Mouse (Mus musculus) hindbrain, embryonic 12.5 days (tissue): ENCODE results near the gene Dennd2c. TPM values are rescaled to one million over a fixed set of nuclear protein-coding genes. Genes with fewer than 3 reads are reported as not detected.
A peak's percentile ranks its signal among the peaks of the same experiment; 100 is the strongest.
"Not testable (repeated sequence)": the region's sequence is repeated elsewhere in the genome, so short reads cannot be mapped to it uniquely, and the experiment has no call there.

Experiments
- ATAC-seq: fragments of 200-750 bp; cut with Nextera tagmentation; 2 replicates; pipeline ENCODE4 v1.8.0; 2017; ENCODE audit warnings: moderate TSS enrichment; ENCODE audit not compliant: low FRiP score
- H3K27ac ChIP-seq: fragments of 300-500 bp; sonication (generic); 2 replicates; pipeline ENCODE4 v1.5.1; 2016; ENCODE audit warnings: mild to moderate bottlenecking
- H3K27me3 ChIP-seq: fragments of 300-500 bp; sonication (generic); 2 replicates; pipeline ENCODE4 v1.6.1; 2016; ENCODE audit warnings: mild to moderate bottlenecking
- H3K36me3 ChIP-seq: fragments of 300-500 bp; sonication (generic); 2 replicates; pipeline ENCODE4 v1.6.1; 2016; ENCODE audit warnings: mild to moderate bottlenecking
- H3K4me1 ChIP-seq: fragments of 300-500 bp; sonication (generic); 2 replicates; pipeline ENCODE4 v1.6.1; 2016
- H3K4me2 ChIP-seq: fragments of 300-500 bp; sonication (generic); replicated peaks from 2 replicates; pipeline ENCODE4 v1.6.1; 2016; ENCODE audit warnings: mild to moderate bottlenecking
- H3K4me3 ChIP-seq: fragments of 300-500 bp; sonication (generic); 2 replicates; pipeline ENCODE4 v1.5.1; 2016; ENCODE audit warnings: mild to moderate bottlenecking
- H3K9ac ChIP-seq: fragments of 300-500 bp; sonication (generic); 2 replicates; pipeline ENCODE4 v1.6.1; 2016; ENCODE audit warnings: mild to moderate bottlenecking, moderate library complexity
- H3K9me3 ChIP-seq: fragments of 300-500 bp; sonication (generic); replicated peaks from 2 replicates; pipeline ENCODE4 v1.6.1; 2016; ENCODE audit warnings: mild to moderate bottlenecking
- WGBS: fragments of 180-500 bp; shearing (Covaris S2); methylation state at CpG from one replicate; pipeline ENCODE4 v1.1.7; 2016; 5-methylcytosine and 5-hydroxymethylcytosine counted together
- polyA plus RNA-seq: library from polyadenylated mRNA; unstranded; fragments of >200 nt; fragmentation: Nextera tagmentation; extraction: Ambion mirVana; gene quantifications from 2 replicates; pipeline ENCODE4 v1.2.1, GENCODE M21; 2016

Dennd2c gene
- polyA plus RNA-seq, 1 experiment from 2014 or later, result 3.6 TPM

DNA sequence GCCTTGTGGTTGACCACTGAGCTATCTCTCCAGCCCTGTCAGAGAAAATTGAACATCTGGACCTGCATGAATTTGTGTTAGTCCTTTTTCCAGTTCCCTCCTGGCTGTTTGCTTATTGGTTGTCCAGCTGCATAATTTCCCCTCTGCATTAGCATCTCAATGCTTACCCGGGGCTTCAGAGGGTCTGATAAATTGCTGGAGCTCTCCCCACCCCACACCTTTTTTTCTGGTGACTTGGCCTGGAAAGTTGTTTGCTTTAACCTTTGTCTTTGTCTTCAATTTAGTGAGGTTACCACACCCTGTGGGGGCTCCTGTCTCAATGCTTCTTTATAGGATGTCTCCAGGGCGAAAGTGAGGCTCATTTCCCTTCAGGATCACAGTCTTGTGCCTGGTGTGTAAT is 24.8 kb downstream of the Dennd2c start:
- H3K27me3 ChIP-seq, result no peaks in the 10 kb centered on the region
- peaks cover 14% of the 10 kb centered on the region for H3K4me1 ChIP-seq
- no peaks in the 10 kb centered on the region for H3K9me3 ChIP-seq
- no peak overlapping the region for H3K4me3 ChIP-seq
- peak; percentile 38; the same call in 1 of the 2 replicates for ATAC-seq
- no peaks in the 10 kb centered on the region for H3K36me3 ChIP-seq
- H3K4me2 ChIP-seq, result no peak overlapping the region
- no peak overlapping the region for H3K27ac ChIP-seq
- 21% methylated on average over 2 of the region's 2 CpGs for WGBS
- no peak overlapping the region for H3K9ac ChIP-seq

DNA sequence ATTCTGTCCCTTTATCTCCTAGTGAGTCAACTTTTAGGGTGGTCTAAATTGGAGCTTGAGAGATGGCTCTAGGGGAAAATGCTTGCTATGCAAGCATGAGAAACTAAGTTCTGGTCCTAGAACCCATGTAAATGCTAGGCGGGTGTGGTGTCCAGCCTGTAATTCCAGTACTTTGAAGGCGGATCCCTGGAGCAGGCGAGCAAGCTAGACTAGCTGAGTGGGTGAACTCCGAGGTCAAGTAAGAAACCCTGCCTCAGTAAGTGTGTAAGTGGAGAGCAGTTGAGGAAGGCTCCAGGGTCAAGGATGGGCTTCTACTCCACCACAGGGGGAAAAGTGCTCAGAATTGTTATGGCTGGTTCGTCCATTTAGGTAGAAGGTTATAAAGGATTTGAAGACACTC is 25.3 kb downstream of the Dennd2c start:
- 63% methylated on average over 5 of the region's 5 CpGs for WGBS
- Histone ChIP-seq H3K4me1 (peaks cover 14% of the 10 kb centered on the region), H3K9ac (no peak overlapping the region), H3K27ac (no peak overlapping the region), H3K36me3 (no peaks in the 10 kb centered on the region), H3K27me3 (no peaks in the 10 kb centered on the region), H3K4me3 (no peak overlapping the region), H3K4me2 (no peak overlapping the region), H3K9me3 (no peaks in the 10 kb centered on the region)
- no peak for ATAC-seq

DNA sequence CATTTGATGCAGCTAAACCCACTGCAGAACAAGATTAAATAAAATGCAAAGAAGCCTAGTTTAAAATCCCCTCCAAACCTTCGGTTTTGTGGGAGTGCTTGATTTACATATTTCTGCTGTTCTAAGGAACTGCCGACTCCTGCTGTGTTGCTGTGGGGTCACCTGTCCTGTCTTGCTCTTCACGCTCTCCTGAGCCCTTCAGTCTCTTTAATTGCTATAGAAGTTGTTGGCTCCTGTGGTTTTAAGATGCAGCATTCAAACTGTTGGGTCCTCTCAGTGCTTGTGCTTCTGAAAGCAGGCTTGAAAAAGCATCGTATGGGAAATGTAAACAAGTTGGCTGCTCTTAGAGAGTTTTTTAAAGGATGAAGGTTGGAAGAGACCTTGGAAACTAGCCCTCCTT is 25.8 kb downstream of the Dennd2c start:
- H3K9me3 ChIP-seq, result no peaks in the 10 kb centered on the region
- no peak overlapping the region for H3K27ac ChIP-seq
- H3K4me3 ChIP-seq, result no peak overlapping the region
- H3K27me3 ChIP-seq, result no peaks in the 10 kb centered on the region
- peaks cover 14% of the 10 kb centered on the region for H3K4me1 ChIP-seq
- no peak for ATAC-seq
- no peaks in the 10 kb centered on the region for H3K36me3 ChIP-seq
- no peak overlapping the region for H3K4me2 ChIP-seq
- no peak overlapping the region for H3K9ac ChIP-seq
- WGBS, result 40% methylated on average over 4 of the region's 4 CpGs

DNA sequence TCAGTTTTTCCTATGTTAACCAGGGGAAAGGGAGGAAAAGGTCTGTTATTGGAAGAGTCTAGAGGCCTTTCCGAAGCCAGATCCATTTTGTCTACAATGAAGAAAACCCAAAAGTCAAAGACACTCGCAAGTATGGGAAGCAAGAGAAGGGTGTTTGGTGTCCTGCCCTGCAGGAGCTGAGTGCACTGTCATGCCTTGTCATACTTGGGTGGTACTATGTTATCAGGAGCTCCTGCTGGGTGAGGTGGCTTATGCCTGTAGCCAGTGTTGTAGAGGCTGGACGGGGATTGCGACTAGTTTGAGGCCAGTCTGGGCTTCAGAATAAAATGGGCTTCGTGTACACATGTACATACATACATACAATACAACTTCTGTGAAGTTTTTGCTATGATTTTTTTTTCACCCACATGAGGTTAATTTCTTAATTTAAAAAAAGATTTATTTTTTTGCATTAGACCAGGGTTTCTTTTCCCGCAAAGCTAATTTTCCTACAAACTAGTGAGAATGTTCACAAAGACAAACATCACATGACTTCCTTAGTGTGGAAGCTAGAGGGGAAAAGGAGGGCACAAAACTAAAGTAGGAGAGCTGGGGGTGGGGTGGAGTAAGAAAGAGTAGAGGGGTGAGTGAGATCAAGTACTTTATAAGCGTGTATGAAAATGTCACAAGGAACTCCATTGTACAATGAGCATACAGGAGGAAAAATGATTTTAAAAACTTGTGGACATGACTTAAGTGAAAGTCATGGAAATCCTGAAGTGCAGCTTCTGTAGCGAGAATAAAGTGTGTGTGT is 27.2 kb downstream of the Dennd2c start:
- H3K4me1 ChIP-seq, result peaks cover 14% of the 10 kb centered on the region
- H3K27me3 ChIP-seq, result no peaks in the 10 kb centered on the region
- 84% methylated on average over 8 of the region's 8 CpGs for whole genome bisulfite sequencing
- H3K9me3 ChIP-seq, result no peaks in the 10 kb centered on the region
- H3K4me3 ChIP-seq, result no peak overlapping the region
- no peaks in the 10 kb centered on the region for H3K36me3 ChIP-seq
- 0 out of 2 replicates have a peak overlapping the region, but pooled peaks have one; percentile 35 for H3K27ac ChIP-seq
- H3K4me2 ChIP-seq, result no peak overlapping the region
- ATAC-seq, result no peak
- H3K9ac ChIP-seq, result no peak overlapping the region

DNA sequence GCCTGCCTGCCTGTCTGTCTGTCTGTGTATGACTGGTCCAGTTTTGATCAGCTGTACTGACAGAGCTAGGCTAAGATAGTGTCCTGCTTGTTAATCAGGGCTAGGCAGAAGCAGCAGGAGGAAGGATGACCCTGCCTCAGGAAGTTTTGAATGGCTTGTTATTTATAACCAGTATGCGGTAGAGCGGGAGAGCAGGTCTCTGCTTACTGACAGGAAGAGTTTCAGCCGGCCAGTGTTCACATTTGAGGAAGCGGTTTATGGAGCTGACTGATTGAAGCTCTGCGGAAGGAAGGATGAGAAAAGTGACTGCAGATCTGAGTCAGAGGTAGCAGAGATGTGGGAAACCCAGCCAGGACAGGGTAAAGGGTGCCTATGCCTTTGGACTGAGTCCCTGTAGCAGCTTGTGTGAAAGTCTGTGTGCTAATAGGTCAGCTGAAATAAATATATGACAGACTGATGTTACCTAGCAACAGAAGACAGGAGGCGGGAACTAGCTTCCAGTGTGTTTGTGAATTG is 27.9 kb downstream of the Dennd2c start:
- Histone ChIP-seq H3K4me3 (no peak overlapping the region), H3K27ac (peak overlapping the region; percentile 35), H3K27me3 (no peaks in the 10 kb centered on the region), H3K36me3 (no peaks in the 10 kb centered on the region), H3K4me1 (peaks cover 14% of the 10 kb centered on the region), H3K4me2 (no peak overlapping the region), H3K9me3 (no peaks in the 10 kb centered on the region), H3K9ac (no peak overlapping the region)
- WGBS, result 50% methylated on average over 6 of the region's 6 CpGs
- 0 out of 2 replicates have a peak, but pooled peaks have one; percentile 40 for ATAC-seq

DNA sequence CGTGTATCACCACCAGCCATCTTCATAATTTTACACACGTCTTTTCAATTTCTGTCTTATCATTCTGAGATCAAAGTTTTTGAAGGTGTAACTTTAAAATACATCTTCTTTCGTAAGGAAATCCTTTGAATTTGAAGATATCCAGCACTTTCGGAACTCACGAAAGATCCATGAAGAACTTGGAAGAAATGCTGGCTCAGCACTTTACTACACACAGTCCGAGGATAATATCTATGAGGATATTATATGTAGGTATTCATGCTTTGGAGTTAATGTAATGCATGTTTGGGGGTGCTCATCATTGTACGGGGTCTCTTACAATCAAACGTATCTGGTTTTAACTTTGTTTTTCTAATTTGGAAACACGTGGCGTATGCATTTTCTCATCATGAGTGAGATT is 30.7 kb downstream of the Dennd2c start:
- H3K4me1 ChIP-seq, result peaks cover 6% of the 10 kb centered on the region
- no peaks in the 10 kb centered on the region for H3K9me3 ChIP-seq
- no peak overlapping the region for H3K9ac ChIP-seq
- no peak overlapping the region for H3K27ac ChIP-seq
- no peak for ATAC-seq
- no peaks in the 10 kb centered on the region for H3K27me3 ChIP-seq
- no peak overlapping the region for H3K4me3 ChIP-seq
- H3K36me3 ChIP-seq, result no peaks in the 10 kb centered on the region
- WGBS, result 92% methylated on average over 10 of the region's 10 CpGs
- no peak overlapping the region for H3K4me2 ChIP-seq

DNA sequence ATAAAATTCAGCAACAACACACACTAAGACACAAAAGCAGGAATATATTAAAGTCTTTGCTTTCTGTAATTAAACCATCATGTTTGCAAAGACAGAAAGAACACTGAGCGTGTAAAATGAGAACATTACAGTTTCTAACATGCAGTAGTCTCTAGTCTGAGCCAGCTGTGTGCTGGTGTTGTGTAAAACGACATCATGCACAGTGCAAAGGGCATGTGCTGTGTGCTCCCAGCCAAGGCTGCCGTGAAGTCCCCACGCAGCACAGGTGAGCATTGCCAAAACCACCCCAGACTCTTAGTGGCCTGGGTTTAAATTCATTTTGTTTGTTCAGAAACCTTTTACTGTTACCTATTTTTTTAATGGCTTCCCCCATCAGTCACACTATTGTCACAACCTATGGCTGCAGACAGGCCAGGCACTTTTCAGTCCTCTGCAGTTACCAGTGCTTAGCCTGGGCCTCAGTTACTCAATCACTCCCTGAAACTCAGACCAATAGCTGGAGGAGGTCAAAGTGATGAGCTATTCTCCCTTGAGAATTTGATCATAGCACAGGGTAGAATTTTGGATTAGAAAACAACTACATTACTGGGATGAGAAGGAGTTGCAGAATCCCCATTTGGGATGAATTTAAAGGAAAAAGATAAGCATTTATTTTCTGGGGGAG is 34.1 kb downstream of the Dennd2c start:
- H3K4me2 ChIP-seq, result no peak overlapping the region
- H3K9me3 ChIP-seq, result no peaks in the 10 kb centered on the region
- no peak overlapping the region for H3K9ac ChIP-seq
- no peaks in the 10 kb centered on the region for H3K4me1 ChIP-seq
- no peaks in the 10 kb centered on the region for H3K36me3 ChIP-seq
- no peaks in the 10 kb centered on the region for H3K27me3 ChIP-seq
- no peak for ATAC-seq
- no peak overlapping the region for H3K4me3 ChIP-seq
- 86% methylated on average over 4 of the region's 4 CpGs for WGBS
- H3K27ac ChIP-seq, result no peak overlapping the region

DNA sequence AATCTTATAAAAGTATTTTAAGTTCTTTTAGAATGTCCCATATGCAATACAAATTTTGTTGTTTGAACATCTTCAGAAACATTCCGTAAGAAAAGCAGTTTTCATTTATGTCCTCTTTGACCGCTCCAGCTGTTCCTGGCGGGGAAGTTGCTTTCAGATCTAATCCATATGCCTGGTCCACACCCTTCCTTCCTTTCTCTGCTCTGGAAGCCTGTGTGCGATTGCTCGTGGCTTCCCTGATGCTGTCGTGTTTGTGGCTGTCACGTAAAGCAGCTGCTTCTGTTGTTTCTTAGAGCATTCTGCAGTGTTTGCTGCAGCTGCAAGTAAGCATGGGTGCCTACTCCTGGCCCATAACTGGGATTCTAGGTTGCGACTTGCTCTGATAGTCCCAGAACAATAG is 36.6 kb downstream of the Dennd2c start:
- WGBS, result 76% methylated on average over 8 of the region's 8 CpGs
- Histone ChIP-seq H3K27ac (no peak overlapping the region), H3K4me1 (no peaks in the 10 kb centered on the region), H3K9ac (no peak overlapping the region), H3K4me3 (no peak overlapping the region), H3K27me3 (no peaks in the 10 kb centered on the region), H3K36me3 (no peaks in the 10 kb centered on the region), H3K4me2 (no peak overlapping the region), H3K9me3 (no peaks in the 10 kb centered on the region)
- no peak for ATAC-seq

DNA sequence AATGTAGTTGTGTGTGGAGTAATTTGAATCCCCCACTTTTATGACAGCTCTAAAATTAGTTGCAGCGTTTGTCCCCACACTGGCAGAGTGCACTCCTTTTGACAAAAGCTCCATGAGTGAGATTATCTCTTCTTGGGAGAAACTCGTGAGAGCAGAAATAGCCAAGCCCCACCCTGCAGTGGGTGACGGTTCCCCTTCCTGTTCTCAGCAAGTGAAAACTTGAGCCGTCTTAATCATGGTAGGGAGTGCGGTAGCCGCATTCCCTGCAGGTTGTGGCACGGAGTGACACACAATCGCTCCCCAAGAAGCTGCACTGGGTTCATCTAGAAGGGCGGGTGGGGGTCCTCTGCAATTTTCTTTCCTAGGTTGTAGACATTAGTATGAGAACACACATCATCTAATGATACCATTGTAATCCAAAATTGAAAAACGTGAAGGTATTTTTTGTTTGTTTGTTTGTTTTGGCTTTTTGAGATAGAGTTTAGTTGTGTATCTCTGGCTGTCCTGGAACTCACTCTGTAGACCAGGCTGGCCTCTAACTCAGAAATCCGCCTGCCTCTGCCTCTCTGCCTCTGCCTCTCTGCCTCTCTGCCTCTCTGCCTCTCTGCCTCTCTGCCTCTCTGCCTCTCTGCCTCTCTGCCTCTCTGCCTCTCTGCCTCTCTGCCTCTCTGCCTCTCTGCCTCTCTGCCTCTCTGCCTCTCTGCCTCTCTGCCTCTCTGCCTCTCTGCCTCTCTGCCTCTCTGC is 37.9 kb downstream of the Dennd2c start:
- not testable (repeated sequence) for H3K9ac ChIP-seq, H3K27me3 ChIP-seq, ATAC-seq, H3K4me2 ChIP-seq, H3K4me1 ChIP-seq, H3K9me3 ChIP-seq, H3K36me3 ChIP-seq, H3K27ac ChIP-seq, H3K4me3 ChIP-seq
- WGBS, result 73% methylated on average over 11 of the region's 11 CpGs

DNA sequence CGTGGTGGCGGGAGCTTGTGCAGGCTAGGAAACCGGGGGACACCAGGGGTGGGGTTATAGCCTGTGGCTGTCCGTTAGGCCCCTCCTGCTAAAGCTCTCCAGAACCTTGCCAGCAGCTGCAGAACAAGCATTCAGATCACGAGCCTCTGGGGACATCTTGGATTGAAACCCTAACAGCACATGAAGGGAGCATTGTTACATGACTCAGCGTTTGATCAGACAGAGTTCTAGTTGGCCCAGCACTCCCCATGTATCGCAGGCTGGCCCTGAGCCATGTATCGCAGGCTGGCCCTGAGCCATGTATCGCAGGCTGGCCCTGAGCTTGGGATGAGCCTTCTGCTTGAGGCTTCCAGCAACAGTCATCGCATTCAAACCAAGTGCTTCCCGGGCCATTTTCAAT is 38.9 kb downstream of the Dennd2c start:
- Histone ChIP-seq H3K27me3 (no peaks in the 10 kb centered on the region), H3K9me3 (no peaks in the 10 kb centered on the region), H3K4me3 (no peak overlapping the region), H3K4me2 (no peak overlapping the region), H3K36me3 (no peaks in the 10 kb centered on the region), H3K27ac (no peak overlapping the region), H3K9ac (no peak overlapping the region), H3K4me1 (peaks cover 2% of the 10 kb centered on the region)
- 91% methylated on average over 11 of the region's 11 CpGs for WGBS
- ATAC-seq, result no peak

DNA sequence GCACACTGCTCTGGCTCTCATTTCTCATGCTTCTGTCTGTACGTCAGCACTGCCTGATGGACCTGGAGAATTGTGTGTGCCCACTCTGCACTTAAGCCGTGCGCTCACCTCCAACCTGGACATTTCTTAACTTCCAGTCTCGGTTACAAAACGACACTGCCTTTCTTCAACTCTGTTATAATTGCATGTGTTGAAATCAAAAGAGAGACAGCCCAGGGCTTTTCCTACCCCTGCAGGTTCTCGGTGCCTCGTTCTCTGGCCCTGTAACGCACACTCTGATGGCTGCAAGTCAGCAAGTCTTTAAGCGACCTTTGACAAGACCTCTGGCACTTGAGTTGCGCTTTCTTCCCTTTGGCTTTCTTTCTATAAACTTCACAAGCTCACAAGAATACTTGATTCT is 40.0 kb downstream of the Dennd2c start:
- Histone ChIP-seq H3K4me1 (peaks cover 6% of the 10 kb centered on the region), H3K36me3 (no peaks in the 10 kb centered on the region), H3K4me3 (no peak overlapping the region), H3K9ac (no peak overlapping the region), H3K9me3 (no peaks in the 10 kb centered on the region), H3K27ac (no peak overlapping the region), H3K4me2 (no peak overlapping the region), H3K27me3 (no peaks in the 10 kb centered on the region)
- 81% methylated on average over 10 of the region's 10 CpGs for WGBS
- no peak for ATAC-seq

DNA sequence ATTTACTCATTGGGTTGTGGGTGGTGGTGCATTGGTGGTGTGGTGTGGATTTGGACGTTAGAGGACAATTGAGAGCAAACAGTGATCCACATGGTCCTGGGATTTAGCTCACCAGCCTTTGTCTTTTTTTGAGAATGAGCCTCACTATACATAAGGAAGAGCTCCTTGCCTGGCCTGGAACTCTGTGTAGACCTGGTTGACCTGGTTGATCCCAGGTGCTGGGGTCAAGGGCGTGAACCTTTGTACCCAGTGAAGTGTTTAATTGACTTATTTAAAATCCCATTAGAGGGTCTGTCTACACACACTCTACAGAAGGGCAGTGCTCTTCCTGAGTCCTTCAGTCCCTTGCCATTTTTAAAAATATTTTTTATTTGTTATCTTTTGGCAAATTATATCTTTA is 42.9 kb downstream of the Dennd2c start:
- Histone ChIP-seq H3K4me3 (no peak overlapping the region), H3K4me2 (no peak overlapping the region), H3K4me1 (peaks cover 6% of the 10 kb centered on the region), H3K9ac (no peak overlapping the region), H3K27ac (no peak overlapping the region), H3K36me3 (no peaks in the 10 kb centered on the region), H3K9me3 (no peaks in the 10 kb centered on the region), H3K27me3 (no peaks in the 10 kb centered on the region)
- 85% methylated on average over 2 of the region's 2 CpGs for whole genome bisulfite sequencing
- ATAC-seq, result no peak
